Mouse (Mus musculus): ENCODE measurements at regions not wholly inside any gene's neighbourhood (a gene's known extent, or its start where the extent isn't known, plus 50 kb on each side); places are given as distances from the start of the nearest gene placed in this dataset.

DNA sequence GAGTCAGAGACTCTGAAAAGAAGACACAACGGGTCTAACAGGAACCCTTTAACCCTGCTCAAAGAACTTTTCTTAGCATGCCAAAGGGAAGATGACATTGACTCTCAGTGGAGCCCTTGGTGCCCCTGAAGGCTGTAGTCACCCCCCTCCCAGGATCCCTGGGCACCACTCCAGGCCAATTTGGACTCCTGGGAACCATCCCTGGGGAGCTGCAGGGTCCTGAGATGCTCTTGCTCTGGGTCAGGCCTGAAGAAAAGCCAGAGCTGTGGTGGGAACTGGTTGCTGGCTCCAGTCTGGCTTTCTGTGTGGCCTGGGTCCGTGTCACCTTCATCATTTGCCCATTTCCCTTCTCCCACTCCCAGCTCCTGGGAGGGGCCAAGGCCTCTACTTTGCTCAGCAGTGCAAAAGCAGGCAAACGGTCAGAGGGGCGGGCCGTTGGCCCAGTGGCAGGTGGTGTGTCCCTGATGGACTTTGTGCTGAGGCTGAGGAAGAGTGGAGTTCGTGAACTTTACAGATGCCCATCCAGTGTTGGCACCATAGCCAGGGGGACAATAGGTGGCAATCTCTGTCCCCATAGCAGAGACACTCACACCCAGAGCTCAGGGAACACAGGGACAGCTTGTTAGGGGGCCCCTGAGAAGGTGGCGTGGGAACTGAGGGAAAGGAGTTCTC lies 69.1 kb upstream of the Ccnd1 start:
- TF ChIP-seq RAD21 (IDR thresholded peaks at IDR 0.05; ENCODE audit: low read depth, low read length): no peak
- no peak for TF ChIP-seq EP300 (IDR thresholded peaks at IDR 0.05; ENCODE audit: low read depth in 1 of 2, low read length in 2 of 2)
- TF ChIP-seq CTCF (IDR thresholded peaks at IDR 0.05 in 2 of 3, conservative IDR thresholded peaks at IDR 0.05 in 1 of 3; ENCODE audit: control insufficient read depth in 1 of 3, insufficient read depth in 1 of 3, low read depth in 2 of 3, low read length in 3 of 3, poor library complexity in 1 of 3, severe bottlenecking in 1 of 3): no peak
